In genomic region chr4:101349413-101349812, GRCm38 (mm10) we compare ENCODE assay signal across 8 mouse cellular contexts.
DNase-seq lines count a peak whose midpoint lies in the region; ATAC-seq and TF ChIP-seq lines count a peak whose summit lies in the region.

No protein-coding gene starts in this region.

- no peak overlapping the region for H3K4me2 ChIP-seq in heart, embryonic 12.5 days

- intact Hi-C loops in heart, adult 2 months (cut with DNase I), result loop anchor here (5.0 kb wide), 1 partner anchor 648 kb away; no protein-coding TSS in a partner anchor

- TF ChIP-seq CTCF in heart, adult 2 months (IDR thresholded peaks at IDR 0.05), result peak; percentile 87
- no peak for TF ChIP-seq CTCF in thymus, adult 2 months (IDR thresholded peaks at IDR 0.05; ENCODE audit: borderline replicate concordance, control insufficient read depth, extremely low read depth, insufficient read depth, low read length, poor library complexity)

- H3K4me1 ChIP-seq in heart, adult 2 months (ENCODE audit: control insufficient read depth, insufficient read depth, low read length), result peaks cover 6% of the 10 kb centered on the region; the same call in 1 of the 2 replicates
- peaks cover 10% of the 10 kb centered on the region for H3K4me1 ChIP-seq in heart, embryonic 12.5 days (replicated peaks)
- no peaks in the 10 kb centered on the region for H3K4me1 ChIP-seq in thymus, adult 2 months (replicated peaks; ENCODE audit: control insufficient read depth, insufficient read depth, low read length)

- 9% methylated on average over 4 of the region's 4 CpGs for WGBS in heart, adult 2 months
- WGBS in heart, embryonic 12.5 days, result 21% methylated on average over 4 of the region's 4 CpGs
- WGBS in thymus, adult 2 months, result 7% methylated on average over 4 of the region's 4 CpGs

- TF ChIP-seq EP300 in heart, adult 2 months (IDR thresholded peaks at IDR 0.05; ENCODE audit: insufficient read depth, low read depth, low read length), result no peak

- no peak overlapping the region for H3K27ac ChIP-seq in heart, adult 2 months
- no peak overlapping the region for H3K27ac ChIP-seq in heart, embryonic 12.5 days (ENCODE audit: poor library complexity, severe bottlenecking)
- no peak overlapping the region for H3K27ac ChIP-seq in thymus, adult 2 months (ENCODE audit: control insufficient read depth, insufficient read depth, low read length)

- peaks cover 2% of the 10 kb centered on the region; the same call in 1 of the 2 replicates for H3K79me2 ChIP-seq in heart, adult 2 months (replicated peaks; ENCODE audit: control insufficient read depth, insufficient read depth, low read length)

- ATAC-seq in heart, embryonic 12.5 days (ENCODE audit: insufficient number of reproducible peaks, low FRiP score), result no peak

- no peak for DNase-seq in heart, adult 2 months
- peak; percentile 69 for DNase-seq in thymus, adult 2 months
- no peak for DNase-seq in thymus, adult 18-20 months
- DNase-seq in cerebellum, adult 11 months, result peak; percentile 38
- DNase-seq in induced T-regulatory cell, adult 2 months (ENCODE audit: low read depth), result peak; percentile 89
- peak; percentile 55 for DNase-seq in mesoderm, embryonic 11.5 days (ENCODE audit: low read depth, low spot score)
- no peak for DNase-seq in frontal cortex, postnatal 14 days (ENCODE audit: low spot score in 2 of 2)

- peaks cover 28% of the 10 kb centered on the region for H3K36me3 ChIP-seq in heart, adult 2 months (ENCODE audit: control insufficient read depth, insufficient read depth, low read length)
- peaks cover 15% of the 10 kb centered on the region for H3K36me3 ChIP-seq in heart, embryonic 12.5 days
- no peaks in the 10 kb centered on the region for H3K36me3 ChIP-seq in thymus, adult 2 months (ENCODE audit: control insufficient read depth, insufficient read depth, low read length)

- no peaks in the 10 kb centered on the region for H3K9me3 ChIP-seq in heart, embryonic 12.5 days (replicated peaks)

- TF ChIP-seq POLR2A in heart, adult 2 months (IDR thresholded peaks at IDR 0.05; ENCODE audit: insufficient read depth, low read depth, low read length), result no peak
- no peak for TF ChIP-seq POLR2A in thymus, adult 2 months (IDR thresholded peaks at IDR 0.05; ENCODE audit: control insufficient read depth, extremely low read depth, insufficient read depth, low read length, poor library complexity)

- H3K4me3 ChIP-seq in heart, adult 2 months, result no peak overlapping the region
- no peak overlapping the region for H3K4me3 ChIP-seq in heart, embryonic 12.5 days
- no peak overlapping the region for H3K4me3 ChIP-seq in thymus, adult 2 months (ENCODE audit: control insufficient read depth, insufficient read depth, low read length)

- H3K9ac ChIP-seq in heart, adult 2 months (ENCODE audit: low read depth, low read length), result no peak overlapping the region
- H3K9ac ChIP-seq in heart, embryonic 12.5 days, result no peak overlapping the region

- H3K27me3 ChIP-seq in heart, adult 2 months (ENCODE audit: control insufficient read depth, insufficient read depth, low read length), result no peaks in the 10 kb centered on the region
- no peaks in the 10 kb centered on the region for H3K27me3 ChIP-seq in heart, embryonic 12.5 days (replicated peaks)
- H3K27me3 ChIP-seq in thymus, adult 2 months (ENCODE audit: control insufficient read depth, insufficient read depth, low read length), result no peaks in the 10 kb centered on the region

Comparison
In these comparisons a context has a peak if more than half of its experiments do, and no peak if none do; other contexts are left out.
1. DNase-seq: peak in thymus, adult 2 months (single experiment), cerebellum, adult 11 months (single experiment), induced T-regulatory cell, adult 2 months (single experiment) and mesoderm, embryonic 11.5 days (single experiment); none in heart, adult 2 months (0 of 2), thymus, adult 18-20 months (0 of 2) and frontal cortex, postnatal 14 days (0 of 2).